Mouse (Mus musculus) ZHBTc4 (cell line): ENCODE measurements at regions not wholly inside any gene's neighbourhood (a gene's known extent, or its start where the extent isn't known, plus 50 kb on each side); places are given as distances from the start of the nearest gene placed in this dataset.

Experiments
- DNase-seq: peaks from one replicate; pipeline ENCODE4 v3.0.0-alpha.2; 2011; ENCODE audit warnings: low read depth, low spot score

DNA sequence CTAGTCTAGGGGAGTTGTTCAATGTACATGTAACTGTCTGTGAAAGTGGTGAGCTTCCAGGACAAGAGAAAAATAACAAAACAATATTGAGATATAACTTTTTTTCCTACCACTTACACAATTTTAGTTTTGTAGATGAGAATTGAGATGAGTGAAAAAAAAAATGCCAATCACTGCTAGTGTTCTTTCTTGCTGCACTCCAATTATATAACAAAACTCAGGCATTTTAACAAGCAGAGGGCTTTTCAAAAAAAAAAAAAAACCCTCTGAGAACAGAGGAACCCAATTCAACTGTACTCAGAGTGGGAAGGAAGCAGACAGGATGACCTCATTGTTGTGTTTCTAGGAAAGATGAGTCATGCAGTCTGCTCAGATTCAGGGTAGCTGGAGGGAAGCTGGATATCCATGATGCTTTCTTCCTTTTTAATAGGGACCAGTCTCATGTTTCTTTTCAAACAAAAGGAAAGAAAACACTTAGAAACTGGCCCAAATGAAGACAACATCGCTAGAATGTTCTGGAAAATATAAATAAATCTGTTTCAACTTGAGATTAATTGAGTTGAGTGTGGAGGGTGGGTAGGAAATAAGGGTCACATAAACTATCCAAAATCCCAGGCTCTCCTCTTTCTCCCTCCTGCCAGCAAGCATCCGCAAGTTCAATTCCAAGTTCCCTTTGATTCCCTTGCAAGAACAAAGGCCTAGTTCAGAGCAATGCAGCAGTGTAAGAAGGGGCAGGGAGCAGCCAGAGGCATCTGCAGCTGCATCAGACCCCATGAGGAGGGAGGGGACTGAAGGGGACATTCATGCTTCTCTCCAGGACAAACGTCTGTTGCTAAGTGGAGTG, 250.6 kb downstream of the Trib2 start:
- peak; percentile 1 for DNase-seq

DNA sequence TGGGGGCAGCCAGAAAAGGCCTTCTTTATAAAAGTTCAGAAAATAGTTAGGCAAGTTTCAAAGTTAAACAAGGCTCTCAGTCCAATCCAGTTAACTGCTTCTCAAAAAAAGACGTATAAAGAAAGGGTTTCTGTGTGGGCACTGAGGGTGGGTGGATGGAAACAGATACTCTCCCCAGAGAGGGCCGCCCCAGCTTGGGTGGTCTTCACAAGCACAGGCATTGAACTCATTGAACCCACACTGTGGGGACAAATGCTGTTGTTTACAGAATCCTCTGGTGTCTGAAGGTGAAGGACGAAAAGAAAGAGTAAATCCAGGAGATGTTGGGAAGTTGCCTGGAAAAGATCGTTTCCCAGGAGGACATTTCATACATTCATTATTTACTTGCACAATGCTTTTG, 253.9 kb downstream of the Trib2 start:
- no peak for DNase-seq

DNA sequence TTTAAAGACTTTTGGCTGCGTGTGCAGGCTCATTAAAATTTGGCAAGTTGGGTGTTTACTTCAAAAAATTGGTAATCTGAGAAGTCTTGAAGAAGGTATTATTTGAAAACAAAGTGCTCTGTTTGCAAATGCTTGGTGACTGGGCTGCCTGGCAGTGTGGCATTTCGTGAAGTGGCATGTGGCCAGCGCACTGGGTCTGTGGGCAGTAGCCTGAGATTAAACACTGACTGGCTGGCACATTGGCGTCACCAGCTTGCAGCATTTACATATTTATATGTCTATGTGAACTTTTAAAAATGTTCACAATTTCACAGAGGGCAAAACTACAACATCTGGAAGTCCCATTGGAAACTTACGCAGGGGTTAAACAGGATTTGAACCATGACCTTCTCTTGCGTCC, 261.3 kb downstream of the Trib2 start:
- no peak for DNase-seq

DNA sequence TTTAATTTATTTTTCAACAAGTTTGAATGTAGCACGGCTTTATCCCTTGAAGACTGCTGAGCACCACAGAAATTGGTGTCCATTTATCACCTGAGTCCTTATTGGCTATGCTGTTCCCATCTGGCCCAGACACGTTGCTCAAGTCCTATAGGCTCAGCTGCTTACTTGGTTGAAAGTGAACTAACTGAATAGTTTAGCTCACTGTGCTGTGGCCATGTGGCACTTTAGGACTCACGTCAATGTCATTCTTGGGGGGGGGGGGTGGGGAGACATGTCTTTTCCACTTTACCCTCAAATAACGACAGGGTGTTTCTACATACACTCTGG, 263.1 kb downstream of the Trib2 start:
- no peak for DNase-seq

DNA sequence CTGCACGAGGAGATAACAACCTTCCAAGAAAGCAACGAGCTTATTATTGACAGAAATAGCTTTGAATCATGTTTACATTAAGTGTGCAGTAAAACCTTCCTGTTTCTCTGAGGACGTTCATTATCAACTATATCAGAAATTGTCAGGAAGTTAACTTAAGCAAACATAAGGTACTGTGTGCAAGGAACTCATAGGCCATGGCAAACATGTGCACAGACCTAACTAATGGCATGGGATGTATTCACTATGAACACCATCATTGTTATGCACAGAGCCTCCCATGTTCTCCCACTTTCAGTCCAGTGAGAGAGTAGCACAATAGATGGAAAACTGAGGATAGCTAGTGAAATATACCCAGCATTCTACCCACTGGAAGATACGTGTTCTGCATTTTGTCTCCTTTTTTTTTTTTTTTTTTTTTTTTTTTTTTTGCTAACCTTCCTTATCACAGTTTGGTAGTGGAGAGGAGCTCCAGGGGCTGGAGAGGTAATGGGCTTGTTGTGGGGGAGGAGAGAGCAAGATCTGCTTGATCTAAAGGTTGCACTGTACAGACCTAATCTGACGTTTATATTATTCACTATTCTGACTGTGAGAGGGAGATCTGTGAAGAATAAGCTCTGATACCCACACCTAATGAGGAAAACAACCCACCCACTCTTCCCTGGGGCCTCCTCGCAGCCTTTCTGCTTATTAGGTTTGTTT, 263.6 kb downstream of the Trib2 start:
- DNase-seq, result no peak

DNA sequence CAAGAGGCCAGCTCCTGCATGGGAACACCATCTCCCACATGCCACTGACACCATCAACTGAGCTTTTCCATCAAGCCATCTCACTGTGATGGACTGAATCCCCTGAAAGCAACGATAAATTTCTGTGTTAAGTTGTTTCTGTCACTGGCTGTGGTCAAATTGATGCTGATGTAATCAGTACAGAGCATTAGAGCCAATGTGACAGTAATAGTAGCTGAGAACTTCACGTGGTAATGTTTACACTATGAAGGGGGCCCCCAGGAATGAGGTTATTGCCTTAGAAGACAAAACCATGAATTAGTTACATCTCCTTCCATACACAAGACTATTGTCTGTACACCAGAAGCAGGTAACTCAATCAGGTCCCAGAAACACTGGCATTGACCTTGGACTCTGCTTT, 264.5 kb downstream of the Trib2 start:
- no peak for DNase-seq

DNA sequence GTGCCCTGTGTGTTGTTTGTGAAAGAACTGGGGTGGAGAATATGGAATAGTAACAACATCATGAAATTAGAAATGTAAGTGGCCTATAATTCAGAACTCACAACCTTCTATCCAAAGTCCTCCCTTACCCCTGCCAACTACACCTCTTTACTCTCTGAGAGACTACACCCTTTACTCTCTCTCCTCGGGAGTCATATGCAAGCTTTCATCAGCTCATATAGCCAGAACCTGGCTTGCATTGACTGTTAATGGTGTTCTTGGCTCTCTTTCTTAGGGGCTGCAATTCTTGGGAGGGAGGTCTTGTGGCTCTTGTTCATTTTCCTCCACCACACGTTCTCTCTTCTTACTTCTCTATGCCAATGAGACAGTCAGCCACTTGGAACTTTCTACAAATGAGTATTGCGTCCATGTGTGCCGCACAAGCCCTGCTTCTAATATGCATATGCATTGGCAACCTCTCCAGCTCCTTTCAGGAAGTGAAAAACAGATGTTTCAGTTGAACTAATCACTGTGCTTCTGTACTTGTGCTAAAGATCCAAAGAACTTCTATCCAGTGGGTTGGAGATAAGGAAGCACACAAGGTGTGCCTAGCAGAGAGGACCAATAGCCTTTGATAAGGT, 265.3 kb downstream of the Trib2 start:
- no peak for DNase-seq

DNA sequence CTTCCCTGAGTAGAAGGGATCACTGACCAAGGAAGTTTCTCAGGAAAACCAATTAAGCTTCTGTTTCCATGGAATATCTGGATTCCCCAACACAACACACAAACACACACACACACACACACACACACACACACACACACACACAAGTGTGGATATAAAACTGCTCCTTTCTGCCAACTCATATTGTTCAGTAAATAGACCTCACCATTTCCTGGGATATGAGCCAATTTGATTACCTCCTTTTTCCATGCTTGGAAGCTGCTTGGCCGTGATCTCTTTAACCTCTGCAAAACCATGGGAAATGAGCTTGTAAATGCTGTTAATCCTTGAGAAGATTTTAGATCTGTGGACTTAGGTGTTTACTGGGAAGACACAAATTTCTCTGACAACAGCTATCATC, 272.4 kb downstream of the Trib2 start:
- no peak for DNase-seq

DNA sequence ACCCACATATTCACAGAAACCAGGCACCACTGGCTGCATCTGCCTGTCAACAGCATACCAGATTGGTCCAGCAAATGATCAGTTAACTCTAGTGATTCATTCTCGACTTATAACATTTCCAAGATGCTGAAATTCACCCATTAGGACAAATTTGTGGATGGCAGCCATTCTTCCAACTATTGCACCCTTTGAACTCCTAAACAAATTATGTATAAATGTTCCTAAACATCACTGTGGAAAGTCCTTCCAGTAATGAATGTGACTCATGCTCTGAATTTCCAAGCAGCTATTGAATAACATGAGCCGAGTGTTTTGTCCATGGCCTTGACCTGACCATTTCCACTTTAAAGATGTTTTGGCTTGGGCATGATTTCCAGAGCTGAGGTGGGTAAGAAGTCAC, 274.2 kb downstream of the Trib2 start:
- no peak for DNase-seq

DNA sequence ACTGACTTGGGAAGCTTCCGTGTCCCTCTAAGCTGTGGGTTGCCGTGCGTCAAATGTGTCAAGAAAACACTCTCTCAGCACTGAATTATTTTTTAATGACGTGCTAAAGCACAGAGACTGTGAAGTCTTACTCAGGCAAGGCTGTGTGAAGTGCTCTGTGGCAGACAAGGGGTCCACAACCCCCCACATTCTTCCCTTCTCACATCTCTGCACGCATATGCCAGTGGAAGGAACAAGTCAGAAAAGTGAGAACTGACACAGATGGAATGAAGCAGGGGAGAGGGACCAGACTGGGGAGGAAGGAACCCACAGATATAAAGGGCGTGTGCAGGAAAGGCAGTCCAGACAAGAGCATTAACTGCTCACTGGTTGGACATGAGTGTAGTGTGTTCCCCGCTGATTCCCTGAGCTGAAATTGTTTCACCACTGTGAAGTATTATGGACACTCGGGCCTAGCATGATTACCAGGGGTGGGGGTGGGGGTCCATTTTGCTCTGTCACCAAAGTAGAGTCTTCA, 279.8 kb downstream of the Trib2 start:
- no peak for DNase-seq

DNA sequence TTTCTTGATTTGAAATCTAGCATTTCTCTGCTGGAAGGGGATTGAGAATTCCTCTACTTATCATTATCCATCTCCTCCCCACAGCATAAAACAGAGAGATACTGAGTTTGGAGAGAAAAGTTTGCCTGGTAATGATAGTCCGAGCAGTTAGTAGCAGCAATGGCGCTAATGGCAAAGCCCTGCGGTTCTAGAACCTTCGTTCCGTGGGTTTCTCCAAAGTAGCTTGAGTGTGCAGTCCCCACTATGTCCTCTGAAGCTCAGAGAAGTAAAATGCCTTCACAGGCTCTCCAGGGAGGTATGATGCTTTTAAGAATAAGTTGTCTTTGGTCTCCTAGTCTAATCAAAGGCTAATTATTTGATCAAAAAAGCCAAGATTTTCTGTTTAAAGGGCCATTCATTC, 280.5 kb downstream of the Trib2 start:
- DNase-seq, result no peak

DNA sequence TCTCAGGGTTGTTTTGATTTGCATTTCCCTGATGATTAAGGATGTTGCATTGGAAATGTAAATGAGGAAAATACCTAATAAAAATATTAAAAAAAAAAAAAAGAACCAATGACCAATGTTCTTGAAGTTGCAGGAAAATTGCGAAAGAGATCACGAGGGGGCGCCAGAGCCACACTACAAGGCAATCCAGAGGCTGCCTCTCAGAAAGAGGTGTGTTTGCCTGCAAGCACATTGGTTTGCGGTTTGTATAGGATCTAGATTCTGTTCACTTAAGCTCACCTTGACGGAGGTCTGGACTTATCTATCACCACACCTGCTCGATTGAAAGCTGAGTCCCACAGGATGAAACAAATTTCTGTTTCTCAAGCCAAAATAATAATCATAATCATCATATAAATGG, 280.9 kb downstream of the Trib2 start:
- DNase-seq, result peak; percentile 69

DNA sequence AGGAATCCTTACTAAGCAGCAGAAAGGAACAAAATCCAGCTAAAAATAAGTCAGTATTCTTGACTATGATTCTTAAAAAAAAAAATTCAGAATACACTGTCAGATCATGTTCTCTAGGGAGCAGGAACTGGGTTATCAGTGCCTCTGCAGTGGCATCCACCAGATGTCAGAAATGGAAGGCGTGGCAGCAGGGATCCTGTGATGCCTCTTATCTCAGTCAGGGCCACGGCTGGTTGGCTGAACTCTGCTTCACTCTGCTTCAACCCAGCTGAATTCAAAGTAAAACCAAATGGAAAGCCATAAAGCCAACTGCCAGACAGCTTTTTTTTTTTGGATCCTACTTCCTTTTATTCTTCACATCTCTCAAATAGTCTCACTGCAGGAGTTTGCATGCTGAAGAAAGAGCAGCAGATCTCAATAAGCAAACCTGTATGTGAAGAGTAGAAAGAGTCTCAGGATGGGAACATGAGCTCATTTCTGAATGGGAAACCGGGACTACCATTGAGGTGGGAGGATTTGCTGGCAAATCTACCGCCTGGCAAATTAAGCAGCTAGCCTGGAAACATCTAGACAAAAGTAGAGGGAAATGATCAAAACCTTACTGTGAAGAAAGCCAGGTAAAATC, 295.8 kb downstream of the Trib2 start:
- no peak for DNase-seq

DNA sequence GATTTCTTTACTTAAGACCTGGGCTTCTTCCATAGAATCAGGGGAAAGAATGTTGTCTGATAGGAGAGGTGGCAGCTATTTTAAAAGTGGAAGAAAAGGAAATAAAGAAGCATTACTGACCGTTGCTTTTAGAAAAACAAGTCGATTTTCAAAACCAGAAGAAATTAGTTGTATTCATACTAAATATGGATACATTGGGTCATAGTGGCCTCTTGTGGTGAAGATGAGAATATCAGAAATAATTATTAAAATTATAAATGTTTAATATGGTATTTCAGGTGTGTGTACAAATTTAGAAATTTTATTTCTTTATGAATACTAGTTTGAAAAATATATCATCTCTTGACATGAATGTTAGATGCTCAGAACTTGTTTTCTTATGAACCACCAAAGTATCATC, 304.7 kb downstream of the Trib2 start:
- no peak for DNase-seq

DNA sequence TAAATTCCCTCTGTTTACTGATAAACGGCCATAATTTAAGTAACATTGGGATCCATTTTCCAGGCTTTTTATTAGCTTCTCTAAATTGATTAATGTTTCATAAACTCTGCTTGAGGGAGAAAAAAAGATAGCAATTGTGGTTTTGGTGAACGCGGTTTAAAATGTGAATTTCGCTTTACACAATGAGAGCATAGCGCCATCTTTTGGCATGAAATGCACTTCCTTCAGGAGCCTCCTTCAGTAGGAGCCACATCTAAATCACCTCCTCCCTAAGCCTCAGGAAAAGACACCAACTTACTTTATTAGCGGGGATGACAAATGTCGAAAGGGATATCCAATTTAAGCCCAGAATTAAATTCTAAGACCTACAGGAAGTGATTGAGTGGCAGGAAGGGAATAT, 309.1 kb downstream of the Trib2 start:
- DNase-seq, result peak; percentile 41

DNA sequence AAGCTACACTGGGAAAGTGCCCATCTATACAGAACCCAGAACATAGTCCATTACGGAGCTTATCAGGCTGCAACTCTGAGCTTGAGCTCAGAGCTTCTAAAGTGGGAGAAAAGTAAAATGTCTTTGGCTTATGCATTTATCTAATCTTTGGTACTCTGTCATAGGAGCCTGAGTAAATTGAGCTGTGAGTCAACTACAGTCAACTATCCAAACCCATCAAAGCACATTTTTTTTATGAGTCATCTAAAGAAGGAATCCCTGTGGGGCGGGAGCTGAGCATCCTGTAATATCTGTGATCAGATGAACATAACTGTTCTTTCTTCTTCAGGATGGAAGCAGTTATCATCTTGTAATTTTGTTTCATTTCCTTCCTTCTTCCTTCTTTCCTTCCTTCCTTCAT, 323.1 kb downstream of the Trib2 start:
- DNase-seq, result no peak

DNA sequence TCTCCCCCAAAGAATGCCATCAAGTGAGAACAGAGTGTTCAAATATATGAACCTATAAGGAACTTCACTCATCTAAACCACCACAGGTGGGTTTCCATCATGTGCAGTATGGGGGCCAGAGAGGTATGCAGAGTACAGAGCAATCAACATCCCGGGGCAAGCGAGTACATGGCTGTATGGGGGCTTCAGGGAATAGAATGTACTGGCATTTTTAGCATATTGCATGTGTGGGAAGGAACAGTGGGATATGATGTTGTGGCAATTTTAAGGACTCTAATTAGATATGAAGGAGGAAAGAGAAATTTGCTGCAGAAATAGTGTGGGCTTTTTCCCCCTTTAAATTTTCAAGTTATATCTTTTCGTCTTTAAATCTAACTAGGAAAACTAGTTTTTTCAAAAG, 344.0 kb downstream of the Trib2 start:
- DNase-seq, result no peak

DNA sequence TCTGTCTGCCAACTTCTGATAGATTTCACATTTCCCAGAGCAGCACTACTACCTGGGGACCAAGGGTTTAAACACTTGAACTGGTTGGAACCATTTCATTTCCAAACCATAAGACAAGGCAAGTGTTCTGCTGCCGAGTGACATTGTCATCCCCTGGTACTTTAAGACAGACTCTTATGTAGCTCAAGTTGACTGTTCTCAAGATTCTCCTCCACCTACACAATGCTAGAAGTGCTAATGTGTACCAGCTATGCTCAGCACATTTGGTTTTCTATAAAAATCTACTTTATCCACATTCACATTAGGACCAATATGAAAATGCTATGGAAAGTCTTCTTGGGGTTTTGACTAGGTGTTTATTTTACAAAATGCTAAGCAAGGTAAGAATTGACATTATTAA, 357.3 kb downstream of the Trib2 start:
- no peak for DNase-seq

DNA sequence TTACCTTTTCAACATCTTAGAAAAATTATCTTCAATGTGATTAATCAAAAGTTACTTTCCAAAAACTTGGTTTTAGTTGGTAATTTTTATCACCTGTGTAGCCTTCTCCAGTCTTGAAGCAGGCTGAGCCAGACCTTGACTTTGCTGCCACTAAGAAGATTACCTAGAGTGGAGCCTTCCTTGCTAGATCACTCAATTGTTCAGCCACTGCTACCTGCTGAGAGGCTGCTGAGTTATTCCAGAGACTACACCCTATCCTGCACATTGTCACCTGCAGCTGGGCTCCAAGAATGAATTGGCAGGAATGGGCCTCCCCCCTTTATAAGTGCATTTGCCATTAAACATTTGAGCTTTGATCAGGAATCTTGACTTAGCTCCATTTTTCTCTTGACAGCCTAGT, 360.4 kb downstream of the Trib2 start:
- peak; percentile 90 for DNase-seq

DNA sequence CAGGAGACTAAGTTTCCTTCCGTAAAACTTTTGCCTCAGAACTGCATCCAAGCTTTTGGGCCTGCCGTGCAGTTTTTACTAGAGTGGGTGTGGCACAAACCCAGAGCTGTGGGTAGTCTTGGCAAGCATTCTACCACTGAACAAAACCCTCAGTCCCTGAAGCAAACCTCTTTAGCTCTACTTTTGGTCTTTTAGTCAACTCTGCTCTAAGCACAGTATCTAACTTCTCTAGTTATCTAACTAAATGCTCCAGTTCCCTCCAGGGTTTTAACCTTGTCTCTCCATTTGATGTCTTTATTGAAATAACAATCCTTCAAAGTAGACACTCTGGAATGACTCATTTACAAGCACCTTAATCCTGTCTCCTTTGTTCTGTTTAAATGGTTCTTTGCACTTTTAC, 361.0 kb downstream of the Trib2 start:
- DNase-seq, result peak; percentile 63

DNA sequence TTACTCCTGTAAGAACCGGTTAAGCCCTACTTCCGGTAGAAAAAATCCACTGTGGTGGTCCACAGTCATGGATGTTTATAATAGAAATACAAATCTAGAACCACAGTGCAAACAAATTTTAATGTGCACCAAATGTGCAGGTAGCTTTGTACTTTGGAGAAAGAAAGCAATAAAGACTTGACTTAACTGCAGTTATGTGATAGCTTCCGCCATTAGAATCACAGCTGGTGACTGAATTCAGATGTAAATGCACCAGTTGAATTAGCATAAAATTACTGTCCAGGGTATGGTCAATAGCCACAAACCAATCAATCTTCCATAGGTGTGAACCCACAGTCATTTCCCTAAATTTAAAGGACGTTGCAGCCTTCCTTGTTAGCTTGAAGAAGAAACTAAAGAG, 367.2 kb downstream of the Trib2 start:
- DNase-seq, result peak; percentile 44

DNA sequence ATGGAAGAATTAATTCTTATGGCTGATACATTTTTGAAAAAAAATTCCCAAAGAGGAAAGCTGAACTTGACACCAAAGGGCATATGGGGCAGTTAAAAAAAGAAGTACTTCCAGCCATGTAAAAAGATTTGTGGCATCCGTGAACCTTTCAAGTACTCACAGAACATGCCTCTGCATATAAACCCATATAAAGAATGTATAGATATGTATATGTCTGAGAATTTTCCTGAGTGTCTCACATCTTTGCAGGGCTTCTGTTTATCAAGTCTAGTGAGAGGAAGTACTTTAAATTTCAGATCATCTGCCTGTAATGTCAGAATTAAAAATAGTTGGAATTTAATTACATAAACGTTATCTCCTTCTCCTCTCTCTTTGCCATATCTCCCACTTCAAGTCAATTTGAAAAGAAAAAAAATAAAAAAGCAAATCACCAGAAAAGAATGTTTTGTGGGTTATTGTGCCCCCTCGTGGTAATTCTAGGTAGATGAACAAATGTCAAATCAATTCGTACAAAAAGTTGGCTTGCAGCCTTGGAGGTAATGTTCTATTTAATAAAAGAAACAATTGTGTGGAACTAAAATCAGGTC, 400.4 kb downstream of the Trib2 start:
- DNase-seq, result peak; percentile 26
